Mouse (Mus musculus) cerebellum, postnatal 4 days (tissue): ENCODE measurements around the gene Dctn5.
"Not testable (repeated sequence)": the region's sequence is repeated elsewhere in the genome, so short reads cannot be mapped to it uniquely, and the experiment has no call there.

Experiments used
- DNase-seq, 2 experiments: peaks; one replicate each; pipeline ENCODE4 v3.0.0; 2022; ENCODE audit warnings: low spot score in 2 of 2, mixed read lengths in 1 of 2

Dctn5 gene

DNA sequence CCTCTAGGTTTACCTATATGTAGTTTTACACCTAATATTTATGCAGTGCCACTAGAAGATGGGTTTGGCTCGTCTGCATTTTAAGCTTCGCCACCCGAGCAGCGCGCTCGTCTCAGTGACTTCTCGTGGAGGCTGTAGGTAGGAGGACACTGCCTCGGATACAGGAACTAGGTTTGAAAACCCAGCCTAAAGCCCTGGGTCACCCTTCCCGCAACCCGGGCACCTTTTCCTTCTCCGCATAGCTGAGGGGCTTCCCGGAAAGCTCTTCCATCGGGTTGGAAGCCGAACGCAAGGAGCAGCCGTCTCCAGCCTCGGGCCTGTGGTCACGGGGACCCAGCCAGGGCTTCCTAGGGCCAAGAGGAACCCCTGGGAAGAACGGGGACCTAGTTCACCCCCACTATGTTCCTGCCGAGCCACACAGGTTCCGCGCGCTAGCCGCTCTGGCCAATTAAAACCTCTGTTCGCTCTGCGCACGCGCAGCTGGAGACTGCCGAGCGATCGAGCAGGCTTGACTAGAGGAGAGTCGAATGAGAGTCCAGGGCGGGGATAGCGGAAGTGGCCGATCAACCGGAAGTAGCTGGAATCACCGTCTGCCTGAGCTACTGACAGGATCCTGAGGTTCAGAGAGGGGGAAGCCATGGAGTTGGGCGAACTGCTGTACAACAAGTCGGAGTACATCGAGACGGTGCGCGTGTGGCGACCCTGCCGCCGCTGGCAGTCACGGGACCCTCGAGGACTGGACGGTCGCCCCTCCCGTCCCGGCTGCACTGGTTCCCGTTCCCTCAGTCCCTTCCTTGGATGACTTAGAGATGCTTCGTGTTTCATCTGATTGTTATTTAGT lies at the start of gene Dctn5, which contains the start of gene Palb2:
Dctn5 (plus strand) TSS at position 545 of the 841 bp plus-strand sequence.
Palb2 (minus strand) TSS at position 489 of the 841 bp plus-strand sequence.
- DNase-seq: peak; percentile 98

DNA sequence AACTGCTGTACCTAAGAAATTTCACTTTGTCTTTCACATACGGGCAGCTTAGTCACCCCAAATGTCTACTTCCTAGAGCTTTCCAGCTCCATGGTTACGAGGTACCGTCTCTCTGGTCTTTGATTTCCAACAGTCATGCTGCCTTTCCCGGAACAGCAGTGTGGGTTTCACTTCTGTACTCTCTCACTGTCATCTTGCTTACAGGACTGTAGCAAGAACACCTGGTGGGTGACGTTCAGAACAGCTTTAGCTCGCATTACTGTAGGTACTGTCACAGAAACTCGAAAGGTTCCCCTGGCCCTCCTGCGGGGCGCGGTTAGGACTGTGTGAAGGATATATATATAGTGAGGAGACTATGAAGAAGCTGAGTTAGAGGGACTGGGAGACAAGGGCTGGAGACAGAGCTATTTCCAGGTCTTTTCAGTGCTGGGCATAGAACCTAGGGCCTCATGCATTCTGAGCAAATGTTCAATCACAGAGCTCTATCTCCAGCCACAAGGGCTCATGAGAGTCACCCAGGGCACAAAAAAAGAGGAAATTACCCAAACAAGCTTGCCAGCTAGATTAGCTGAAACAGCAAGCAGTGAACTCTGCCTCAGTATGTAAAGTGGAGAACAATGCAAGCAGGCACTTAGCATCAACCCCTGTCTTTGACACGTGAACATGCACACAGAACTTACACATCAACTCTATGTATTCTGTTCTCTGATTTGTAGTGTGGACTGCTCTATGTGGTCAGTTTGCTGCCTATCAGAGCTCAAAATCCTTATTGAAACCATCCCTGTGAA lies 45.5 kb upstream of the Dctn5 start:
- no peak for DNase-seq

DNA sequence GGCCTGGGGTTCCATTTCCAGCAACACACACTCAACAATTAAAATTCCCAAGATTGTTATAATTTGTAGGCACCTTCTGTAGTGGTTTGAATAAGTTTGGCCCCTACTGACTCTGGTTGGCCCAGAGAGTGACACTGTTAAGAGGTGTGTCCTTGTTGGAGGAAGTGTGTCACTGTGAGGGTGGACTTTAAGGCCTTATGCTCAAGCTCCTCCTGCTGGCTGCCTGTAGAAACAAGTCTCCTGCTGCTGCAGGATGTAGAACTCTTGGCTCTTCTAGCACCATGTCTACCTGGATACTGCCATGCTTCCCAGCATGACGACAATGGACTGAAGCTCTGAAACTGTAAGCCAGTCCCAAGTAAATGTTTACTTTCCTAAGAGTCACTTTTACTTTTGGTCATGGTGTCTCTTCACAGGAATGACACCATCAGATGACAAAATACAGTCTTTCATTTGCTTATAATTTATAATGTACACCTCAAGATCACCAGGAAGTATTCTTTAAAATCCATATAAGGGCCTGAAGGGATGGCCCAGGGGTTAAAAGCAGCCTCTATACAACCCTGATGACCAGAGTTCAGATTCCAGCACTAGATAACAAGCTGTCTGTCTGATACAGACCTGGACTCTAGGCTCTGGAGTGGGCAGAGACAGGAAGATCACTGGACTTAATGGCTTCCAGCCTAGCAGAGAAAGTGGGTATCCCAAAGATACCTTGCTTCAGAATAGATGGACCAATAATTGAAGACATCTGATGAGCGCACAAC lies 38.1 kb upstream of the Dctn5 start:
- no peak for DNase-seq

DNA sequence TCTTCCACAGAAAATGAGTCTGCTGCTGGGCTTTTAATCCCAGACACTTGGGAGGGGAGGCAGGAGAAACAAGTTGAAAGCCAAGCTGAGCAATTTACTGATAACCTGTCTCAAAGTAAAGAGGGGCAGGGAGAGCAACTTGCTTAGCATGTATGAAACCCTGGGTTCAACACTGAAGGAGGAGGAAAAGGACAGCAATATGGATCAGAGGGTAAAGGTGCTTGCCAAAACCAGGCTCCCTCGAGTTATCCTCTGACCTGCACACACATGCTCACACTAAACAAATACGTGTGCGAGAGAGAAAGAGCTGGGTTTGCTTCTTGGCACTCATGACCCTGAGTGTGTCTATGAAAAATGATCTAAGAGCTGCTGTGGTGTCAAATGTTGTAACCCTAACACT lies 34.8 kb upstream of the Dctn5 start:
- DNase-seq: no peak

DNA sequence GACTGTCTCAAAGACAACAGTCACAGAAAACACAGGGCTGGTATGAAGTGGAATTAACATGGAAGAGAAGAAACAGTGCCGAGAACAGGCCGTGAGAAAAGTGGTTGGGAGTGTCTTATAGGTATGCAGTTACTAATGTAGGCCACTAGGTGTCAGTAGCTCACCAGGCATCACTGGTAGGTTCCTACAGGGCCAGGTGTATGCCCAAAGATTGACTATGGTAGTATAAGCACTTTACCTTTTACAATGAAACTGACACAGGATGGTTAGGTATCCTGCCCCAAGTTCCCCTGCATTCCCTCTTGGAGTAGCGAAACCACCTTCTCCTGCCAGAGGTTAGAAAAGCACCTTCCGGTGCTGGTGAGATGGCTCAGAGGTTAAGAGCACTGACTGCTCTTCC lies 33.6 kb upstream of the Dctn5 start:
- DNase-seq: peak in 1 of 2 experiments; percentile 8

DNA sequence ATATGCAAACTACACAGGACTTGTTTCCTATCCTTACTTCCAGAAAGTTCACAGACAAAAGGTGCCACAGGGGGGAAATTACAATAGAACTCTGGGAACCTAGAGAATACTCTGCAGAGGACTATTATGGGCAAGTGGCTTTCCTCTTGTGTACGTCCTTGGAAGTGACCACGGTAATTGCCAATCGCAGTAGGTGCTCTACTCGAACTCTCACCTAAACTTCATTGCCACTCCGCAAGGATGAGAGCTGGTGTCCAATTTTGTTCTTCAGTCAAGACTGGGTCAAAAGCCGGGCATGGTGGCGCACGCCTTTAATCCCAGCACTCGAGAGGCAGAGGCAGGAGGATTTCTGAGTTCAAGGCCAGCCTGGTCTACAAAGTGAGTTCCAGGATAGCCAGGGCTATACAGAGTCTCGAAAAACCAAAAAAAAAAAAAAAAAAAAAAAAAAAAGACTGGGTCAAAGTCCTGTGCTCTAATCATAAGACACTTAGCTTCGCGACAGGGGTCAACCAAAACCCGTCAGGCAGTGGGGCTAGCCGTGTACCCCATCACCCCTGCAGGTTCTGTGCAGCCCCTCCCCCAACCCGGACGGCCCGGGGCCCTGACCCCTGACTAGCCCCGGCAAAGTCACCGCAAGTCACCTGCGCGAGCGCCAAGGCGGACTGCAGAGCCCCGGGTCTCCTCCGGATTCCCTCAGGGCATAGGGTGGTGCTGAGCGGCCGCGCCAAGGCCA lies 31.7 kb upstream of the Dctn5 start:
- not testable (repeated sequence) for DNase-seq

DNA sequence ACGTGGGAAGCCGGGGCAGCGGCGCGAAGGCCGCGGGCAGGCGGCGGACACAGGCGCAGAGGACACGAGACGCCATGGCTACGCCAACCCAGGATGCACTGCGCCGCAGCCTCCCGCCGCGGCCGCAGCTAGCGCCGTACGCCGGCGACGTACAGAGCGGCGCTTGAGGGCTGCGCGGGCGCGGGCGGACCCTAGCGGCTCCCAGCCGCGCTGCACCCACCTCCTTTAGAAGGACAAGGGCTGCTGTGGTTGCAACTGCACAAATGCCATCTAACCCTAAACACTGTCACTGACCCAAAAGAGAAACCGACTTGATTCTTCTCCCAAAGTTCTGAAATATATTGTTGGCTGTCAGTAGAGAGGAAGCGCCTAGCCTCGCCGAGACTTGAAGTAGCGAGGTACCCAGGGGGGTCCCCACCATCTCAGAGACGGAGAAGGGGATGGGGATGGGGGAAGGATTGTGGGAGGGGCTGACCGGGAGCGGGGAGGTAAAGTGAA lies 31.0 kb upstream of the Dctn5 start, which contains the start of gene Ndufab1:
Ndufab1 (minus strand) TSS at position 140 of the 498 bp plus-strand sequence.
- peak; percentile 65 to 86 for DNase-seq

DNA sequence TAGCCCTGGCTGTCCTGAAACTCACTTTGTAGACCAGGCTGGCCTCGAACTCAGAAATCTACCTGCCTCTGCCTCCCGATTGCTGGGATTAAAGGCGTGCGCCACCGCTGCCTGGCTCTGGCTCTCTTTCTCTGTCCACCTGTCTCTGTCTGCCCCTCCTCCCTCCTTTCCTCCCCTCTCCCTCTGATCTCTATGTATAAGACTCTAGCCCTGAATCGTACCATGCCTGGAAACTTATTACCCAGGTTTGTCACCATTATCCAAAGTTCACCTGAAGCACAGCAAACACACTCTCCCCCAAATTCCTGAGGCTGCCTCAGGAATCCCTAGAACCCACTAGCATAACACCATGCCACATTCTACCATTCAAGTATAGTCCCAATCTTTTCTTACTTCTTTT lies 24.6 kb upstream of the Dctn5 start:
- no peak for DNase-seq

DNA sequence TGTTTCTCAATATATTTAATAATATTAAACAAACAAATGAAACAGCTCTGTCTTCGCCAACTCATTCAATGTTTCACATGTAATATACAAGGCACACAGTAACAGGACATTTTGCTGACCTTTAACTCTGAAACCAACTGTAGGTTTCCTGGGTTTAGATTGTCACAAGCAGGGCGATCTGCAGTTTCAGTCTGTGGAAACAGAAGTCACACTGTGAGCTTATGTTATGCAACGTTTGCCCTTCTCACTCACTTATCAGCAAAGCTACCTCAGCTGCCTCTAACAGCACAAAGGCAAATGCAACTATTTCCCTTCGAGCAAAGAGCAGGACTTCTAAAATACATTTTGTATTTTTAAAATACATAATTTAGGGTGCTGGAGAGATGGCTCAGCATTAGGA lies 9.3 kb upstream of the Dctn5 start:
- no peak for DNase-seq

DNA sequence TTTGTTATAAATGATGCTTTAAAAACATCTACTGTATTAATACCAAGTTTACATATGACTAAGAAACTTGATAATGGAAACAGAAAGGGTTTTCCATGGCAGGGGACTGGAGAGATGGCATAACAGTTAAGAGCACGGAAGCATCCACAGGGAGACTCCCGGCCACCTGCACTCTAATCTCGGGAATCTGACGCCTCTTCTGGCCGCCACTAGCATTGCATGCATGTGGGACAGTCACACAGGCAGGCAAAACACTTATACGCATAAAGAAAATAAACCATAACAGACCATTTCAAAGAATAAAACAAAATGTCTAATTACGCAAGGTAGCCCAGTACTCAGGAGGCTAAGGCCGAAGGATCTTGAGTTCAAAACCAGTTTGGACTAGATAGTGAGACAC lies 7.2 kb upstream of the Dctn5 start:
- no peak for DNase-seq

DNA sequence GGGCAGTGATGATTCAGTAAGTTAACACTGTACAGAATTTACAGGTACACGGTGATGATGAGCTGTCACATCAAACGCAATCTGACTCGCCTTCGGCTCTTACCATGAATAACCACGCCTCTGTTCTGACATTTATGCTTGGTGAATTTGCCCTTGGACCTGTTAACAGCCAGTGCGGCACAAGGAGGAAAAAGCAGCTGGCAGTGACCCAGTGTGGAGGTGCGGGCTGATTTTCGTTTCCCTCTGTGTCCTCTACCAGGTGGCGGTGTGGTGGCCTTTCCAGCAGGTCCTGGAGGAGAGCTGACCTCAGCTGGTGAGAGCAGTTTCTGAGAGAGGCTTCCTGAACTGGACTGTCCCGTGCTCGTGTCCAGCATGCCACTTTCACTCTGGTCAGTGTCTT lies 5.9 kb upstream of the Dctn5 start:
- no peak for DNase-seq

DNA sequence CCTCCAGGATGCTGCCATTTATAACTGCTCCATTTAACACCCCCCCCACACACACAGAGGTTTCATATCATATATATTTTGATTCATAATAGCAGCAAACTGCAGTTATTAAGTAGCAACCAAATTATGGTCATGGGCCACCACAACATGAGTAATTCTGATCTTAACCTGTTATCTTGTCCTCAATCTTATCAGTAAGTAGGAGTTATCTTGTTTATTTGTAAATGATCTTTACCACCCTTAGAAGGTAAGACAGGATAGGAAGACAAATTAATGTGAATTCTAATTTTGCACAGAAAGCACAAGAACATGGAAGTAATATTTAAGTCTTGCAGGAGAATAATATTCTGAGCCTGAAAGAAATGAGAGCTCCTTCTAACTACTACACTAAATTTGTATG lies 1.0 kb upstream of the Dctn5 start:
- no peak for DNase-seq

DNA sequence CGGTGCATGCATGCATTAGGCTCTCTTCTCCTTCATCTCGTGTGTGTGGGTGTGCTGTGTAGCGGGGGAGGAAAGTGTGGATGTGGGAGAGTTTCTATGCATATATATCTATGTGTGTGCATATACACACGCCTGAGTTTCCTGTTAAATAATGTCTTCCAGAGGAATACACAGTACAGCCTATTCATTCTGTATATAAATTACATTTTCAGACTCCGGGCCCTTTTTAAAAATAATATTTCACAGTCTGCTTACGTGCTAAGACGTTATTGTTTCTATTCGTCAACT lies 441 bp downstream of the Dctn5 start:
- DNase-seq: no peak

DNA sequence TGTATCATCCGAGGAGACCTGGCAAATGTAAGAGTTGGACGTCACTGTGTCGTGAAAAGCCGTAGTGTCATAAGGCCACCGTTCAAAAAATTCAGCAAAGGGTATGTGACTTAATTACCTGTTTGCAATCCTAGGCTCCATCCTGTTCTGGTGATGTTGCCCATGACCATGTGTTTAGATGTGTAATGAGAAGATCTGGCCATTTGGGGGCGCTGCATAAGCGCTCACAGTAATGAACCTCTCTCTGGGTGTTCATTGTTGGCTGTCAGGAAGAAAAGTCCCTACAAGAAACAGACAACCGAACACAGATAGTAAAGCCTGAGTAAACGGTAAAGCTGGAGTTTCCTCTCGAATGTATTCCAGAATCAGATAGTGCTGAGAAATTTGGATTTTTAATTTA lies 2.2 kb downstream of the Dctn5 start:
- peak in 1 of 2 experiments; percentile 15 for DNase-seq

DNA sequence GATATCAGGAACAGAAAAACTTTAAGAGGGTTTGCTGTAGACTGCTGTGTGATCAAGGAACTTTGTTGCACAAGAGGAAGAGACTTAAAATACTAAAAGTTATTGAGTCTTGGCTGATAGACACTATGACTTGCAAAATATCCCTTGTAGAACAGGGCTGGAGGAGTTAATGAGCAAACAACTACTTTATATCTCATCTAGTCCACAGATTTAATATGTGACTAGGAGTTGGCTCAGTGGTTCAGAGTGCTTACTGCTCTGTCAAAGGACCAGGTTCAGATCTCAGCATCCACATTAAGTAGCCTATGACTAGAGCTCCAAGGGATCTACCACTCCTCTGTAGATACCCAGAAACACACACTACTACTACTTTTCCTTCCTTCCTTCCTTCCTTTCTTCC lies 4.2 kb downstream of the Dctn5 start:
- DNase-seq: no peak

DNA sequence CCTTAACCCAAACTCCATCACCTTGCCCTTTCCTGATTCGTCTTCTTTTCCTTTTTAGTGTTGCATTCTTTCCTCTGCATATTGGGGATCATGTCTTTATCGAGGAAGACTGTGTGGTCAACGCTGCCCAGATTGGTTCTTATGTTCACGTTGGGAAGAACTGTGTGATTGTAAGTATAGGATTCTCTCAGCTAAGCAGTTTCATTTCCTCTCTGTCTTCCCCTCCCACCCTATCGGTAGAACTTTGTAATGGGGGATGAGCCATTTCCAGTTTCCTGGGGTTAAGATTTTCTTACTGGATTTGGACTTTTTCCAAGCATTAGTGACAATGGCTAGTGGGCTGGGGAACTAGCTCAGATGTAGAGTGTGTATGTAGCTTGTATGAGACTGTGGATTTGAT lies 5.3 kb downstream of the Dctn5 start:
- no peak for DNase-seq

DNA sequence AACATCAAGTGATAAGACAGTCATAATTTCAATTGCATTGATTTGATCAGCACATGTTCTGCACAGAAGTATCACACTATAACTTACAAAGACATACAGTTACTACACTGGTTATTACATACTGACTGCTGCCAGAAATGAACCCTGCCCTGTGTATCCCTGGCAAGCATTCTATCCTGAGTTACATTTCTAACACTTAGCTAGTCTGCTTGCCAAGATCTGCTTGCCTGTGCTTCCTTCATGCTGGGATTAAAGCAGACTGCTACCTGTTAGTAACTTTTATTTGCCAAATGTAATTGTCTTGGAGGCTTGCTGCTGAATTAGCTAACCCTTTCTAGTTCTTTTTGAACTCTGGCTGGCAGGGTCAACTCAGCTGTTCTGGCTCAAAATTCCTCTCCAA lies 8.2 kb downstream of the Dctn5 start:
- no peak for DNase-seq

DNA sequence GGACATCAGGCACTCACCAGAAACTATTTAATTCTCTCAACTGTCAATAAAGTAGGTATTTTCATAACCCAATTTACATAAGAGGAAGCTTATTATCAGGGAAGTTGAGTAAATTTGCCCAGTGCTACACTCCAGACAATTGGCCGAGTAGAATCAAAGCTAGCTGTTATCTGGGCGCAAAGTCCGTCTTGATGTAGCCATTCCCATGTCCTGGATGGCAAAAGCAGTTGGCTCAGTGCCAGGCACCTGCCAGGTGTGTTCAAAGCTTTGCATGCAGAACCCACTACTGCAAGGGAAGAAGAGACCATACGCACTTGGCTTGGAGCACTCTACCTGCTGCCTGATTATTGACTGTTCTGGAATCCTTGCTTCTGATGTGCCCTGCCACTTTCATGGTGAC lies 19.6 kb downstream of the Dctn5 start:
- no peak for DNase-seq

DNA sequence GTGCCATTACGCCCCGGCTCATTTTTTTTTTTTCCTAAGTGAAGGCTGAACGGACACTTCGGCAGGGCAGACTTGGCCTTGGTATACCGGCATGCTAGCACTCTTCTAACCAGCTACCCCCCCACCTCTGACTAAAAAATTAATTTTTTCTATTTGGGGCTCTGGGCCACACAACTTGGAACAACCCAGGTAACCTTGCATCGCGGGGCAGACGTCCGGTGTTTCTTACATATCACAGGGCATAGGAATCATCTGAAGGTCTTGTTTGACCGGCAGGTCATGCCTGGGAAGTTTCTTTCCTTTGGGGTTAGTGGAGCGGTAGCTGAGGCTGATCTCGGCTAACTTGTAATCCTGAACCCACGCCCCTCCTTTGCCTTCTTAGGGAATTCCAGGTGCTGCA lies 25.6 kb downstream of the Dctn5 start:
- DNase-seq: no peak

DNA sequence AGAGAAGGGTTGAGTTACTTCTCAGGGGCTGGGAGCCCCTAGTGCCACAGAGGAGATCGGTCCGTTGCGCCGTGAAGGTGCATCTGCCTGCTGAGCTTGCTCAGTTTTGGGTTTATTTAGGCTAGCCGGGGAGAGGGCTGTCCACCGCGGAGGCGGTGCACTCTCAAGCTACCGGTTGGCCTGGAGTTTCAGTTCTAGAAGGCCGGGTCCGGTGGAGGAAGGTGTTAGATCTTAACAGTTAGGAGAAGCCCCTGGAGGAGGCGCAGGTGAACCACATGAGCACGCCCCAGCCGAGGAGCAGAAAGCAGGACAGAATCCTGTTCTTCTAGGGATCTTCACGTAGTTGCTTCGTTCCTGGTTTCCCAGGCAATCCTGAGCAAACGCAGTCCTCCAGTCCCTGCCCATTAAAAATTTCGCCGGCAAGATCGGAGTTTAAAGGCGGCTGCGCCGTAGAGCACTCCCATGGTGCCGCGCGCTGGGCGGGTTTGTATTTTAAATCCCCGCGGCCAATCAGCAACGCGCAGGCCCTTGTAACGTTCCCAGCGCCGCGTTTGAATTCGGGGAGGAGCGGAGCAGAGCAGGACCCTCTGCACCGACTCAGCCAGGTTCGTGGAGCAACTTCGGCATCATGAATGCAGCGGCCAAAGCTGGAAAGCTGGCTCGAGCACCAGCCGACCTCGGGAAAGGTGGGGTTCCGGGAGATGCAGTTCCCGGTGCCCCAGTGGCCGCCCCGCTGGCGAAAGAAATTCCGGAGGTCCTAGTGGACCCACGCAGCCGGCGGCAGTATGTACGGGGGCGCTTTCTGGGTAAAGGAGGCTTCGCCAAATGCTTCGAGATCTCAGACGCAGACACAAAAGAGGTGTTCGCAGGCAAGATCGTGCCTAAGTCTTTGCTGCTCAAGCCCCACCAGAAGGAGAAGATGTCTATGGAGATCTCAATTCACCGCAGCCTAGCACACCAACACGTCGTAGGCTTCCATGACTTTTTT lies 26.4 kb downstream of the Dctn5 start, which contains the start of gene Plk1:
Plk1 (plus strand) TSS at position 525 of the 988 bp plus-strand sequence.
- DNase-seq: peak; percentile 72 to 83
